Mouse (Mus musculus): ENCODE measurements around the gene Elavl4.

Elavl4 gene

DNA sequence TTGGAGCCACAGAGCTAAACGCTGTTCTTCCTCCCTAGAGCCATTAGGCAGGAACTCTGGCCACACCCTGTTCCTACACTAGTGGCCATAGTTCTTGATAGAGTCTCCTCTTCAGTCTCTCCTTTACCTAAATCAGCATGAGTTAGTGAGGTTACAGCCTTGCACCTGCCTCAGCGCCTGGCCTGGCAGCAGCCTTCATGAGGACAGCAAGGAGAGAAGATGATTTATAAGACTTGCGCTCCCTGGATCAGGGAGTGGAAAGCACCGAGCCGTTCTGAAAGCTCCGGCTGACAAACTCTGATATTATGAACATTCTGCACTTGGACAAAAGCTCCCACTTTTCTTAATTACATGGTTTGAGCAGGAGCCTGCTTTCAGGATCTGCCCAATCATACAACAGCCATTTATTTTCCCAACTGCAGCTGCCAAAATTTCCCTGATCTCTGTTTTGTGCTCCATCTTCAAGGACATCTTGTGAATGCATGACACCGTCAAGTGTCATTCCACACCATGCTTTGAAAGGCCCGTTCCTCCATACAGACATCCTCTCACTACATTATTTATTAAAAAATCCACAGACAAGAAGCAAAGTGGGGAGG is 87.3 kb downstream of the Elavl4 start:
- DNase-seq: no peak

DNA sequence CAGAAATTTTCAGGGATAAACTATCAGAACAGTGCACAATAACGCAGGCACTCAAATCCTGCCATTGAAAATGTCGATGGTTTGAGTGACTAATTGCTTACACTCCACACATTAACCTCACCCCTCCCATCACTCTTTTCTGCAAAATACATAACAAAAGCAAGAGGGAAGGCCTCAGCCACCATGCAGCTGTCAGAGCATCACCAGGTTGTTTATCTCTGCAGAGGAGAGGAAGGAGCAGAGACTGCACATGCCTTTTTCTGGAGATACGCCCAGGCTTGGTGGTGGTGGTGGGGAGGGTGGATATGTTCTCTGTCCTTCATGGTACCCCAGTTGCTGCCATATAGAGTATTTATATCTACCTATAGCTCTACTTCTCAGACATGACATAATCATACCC is 94.3 kb downstream of the Elavl4 start:
- no peak for DNase-seq

GRCm38 (mm10) chr4:110255617-110256016 is 96.1 kb downstream of the Elavl4 start:
- DNase-seq: no peak

GRCm38 (mm10) chr4:110250055-110250454 is 101.7 kb downstream of the Elavl4 start:
- no peak for DNase-seq

- DNase-seq: no peak
Measured at GRCm38 (mm10) chr4:110242879-110243278, 108.8 kb downstream of the Elavl4 start.

- no peak for DNase-seq
Measured at GRCm38 (mm10) chr4:110234554-110234953, 117.2 kb downstream of the Elavl4 start.

DNA sequence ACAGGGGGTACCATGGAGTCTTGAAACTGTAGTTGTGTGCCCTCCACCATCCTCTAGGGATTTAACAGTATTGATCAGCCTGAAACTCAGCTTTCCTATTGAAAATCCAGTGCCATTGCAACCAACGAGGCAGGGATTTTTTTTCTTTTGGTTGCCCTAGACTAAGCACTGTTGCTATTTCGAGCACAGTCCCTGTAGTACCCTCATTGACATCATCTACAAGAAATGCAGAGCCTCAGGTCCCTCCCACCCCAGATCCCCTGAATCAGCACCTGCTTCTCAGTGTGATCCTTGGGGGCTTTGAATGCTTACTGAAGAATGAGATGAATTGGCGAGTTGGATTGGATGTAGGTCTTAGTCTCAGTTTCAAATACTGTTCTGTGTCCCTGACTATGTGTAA is 119.4 kb downstream of the Elavl4 start:
- DNase-seq: no peak

GRCm38 (mm10) chr4:110231799-110232198 is 119.9 kb downstream of the Elavl4 start:
- DNase-seq: no peak

GRCm38 (mm10) chr4:110229652-110230051 is 122.1 kb downstream of the Elavl4 start:
- no peak for DNase-seq

- no peak for DNase-seq
Measured at GRCm38 (mm10) chr4:110229238-110229637, 122.5 kb downstream of the Elavl4 start.

DNA sequence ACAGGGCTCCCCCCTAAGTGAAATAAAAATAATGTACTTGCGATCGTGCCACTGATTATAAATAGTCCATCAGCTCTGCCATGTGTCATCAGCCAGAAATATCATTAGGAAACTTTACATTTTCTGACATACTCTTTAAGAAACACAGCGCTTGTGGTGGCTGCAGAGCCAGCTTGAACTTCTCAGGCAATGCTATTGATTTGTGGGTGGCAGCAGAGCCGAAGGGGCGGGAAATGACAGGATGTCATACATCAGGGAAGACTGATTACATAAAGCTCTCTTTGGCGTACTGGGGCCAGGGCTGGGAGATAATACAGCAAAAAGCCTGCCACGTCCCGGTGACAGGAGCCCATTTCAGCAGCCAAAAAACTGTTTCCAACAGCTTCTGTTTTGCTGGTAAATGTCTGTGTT is 124.1 kb downstream of the Elavl4 start:
- DNase-seq: no peak

DNA sequence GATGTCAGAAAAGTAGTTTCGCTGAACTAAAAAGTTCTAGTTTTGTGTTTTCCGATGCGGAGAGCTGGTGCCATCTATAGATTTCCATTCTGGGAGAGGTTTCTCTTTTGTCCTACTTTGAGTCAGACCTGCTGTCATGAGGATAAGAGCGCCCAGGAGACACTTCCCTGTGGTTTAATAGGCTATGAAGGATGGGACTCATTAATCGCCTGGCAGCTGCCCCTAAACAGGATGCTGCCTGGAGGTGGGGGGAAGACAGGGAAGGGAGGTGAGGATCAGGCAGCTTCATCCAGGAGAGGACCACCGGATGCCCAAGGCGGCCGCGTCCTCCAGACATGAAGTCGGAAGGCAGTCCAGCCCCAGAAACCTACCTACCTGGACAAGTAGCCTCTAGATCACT is 126.2 kb downstream of the Elavl4 start:
- no peak for DNase-seq

DNA sequence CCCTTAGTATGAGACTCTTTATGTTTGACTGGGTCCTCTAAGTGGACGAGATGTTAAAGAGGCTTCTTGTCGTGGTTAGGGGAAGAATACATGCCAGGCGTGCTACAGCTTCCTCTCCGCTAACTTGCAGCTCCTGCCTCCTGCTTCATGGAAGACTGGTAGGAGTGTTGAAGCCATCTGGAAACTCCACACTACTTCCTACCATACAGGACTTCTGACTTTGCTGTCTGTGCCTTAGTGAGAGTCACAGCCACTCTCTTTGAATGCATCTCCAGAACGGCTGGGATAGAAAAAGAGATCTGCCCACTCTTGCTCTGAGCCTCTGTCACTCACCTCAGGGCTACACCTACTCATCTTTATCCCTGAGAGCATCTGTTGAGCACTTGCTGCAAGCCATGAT is 132.9 kb downstream of the Elavl4 start:
- no peak for DNase-seq

DNA sequence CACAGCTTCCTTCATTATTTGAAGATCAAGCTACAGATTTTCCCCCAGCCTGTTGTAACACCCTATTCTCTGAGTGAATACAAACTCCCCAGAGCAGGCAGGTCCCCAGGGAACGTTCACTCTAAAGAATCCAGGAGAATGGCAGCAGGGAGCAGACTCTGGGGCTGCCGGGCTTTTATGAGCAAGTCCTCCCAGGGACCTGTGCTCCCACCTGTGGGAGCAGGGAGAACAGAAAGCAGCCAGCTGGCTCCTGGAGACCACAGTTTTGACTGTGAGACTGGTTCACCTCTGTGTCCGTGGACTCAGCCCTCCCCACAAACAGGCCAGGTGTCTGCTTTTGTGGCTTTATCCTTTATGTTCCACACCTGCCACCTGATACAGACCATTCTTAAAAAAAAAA is 134.2 kb downstream of the Elavl4 start:
- no peak for DNase-seq

DNA sequence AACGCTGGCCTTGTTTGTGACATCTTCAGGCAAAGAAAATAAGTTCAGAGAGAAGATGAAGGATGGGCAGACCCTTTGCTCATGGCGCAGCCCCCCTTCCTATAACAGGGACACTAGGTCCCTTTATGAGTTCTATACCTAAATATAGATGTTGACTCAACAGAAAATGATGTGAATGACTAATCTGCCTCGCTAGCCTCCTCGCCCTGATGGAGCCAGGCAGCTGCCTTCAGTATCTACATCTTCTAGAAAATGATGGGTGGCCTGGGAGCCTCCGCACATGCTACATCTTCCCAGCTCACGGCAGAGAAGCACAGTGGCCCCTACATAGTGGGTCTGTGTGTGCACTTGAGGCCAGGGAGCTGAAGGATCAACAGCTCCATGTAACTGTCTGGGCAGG is 137.2 kb downstream of the Elavl4 start:
- DNase-seq: no peak

- no peak for DNase-seq
Measured at GRCm38 (mm10) chr4:110213666-110214065, 138.0 kb downstream of the Elavl4 start.

GRCm38 (mm10) chr4:110210246-110210645 is 141.5 kb downstream of the Elavl4 start:
- DNase-seq: no peak

- no peak for DNase-seq
Measured at GRCm38 (mm10) chr4:110209613-110210012, 142.1 kb downstream of the Elavl4 start.

GRCm38 (mm10) chr4:110201680-110202079 is 150.0 kb downstream of the Elavl4 start:
- DNase-seq: no peak

- no peak for DNase-seq
Measured at GRCm38 (mm10) chr4:110199897-110200296, 151.8 kb downstream of the Elavl4 start.

GRCm38 (mm10) chr4:110198600-110198999 is 153.1 kb downstream of the Elavl4 start:
- no peak for DNase-seq

GRCm38 (mm10) chr4:110177263-110177662 is 174.4 kb downstream of the Elavl4 start:
- DNase-seq: no peak

- DNase-seq: no peak
Measured at GRCm38 (mm10) chr4:110172028-110172427, 179.7 kb downstream of the Elavl4 start.

DNA sequence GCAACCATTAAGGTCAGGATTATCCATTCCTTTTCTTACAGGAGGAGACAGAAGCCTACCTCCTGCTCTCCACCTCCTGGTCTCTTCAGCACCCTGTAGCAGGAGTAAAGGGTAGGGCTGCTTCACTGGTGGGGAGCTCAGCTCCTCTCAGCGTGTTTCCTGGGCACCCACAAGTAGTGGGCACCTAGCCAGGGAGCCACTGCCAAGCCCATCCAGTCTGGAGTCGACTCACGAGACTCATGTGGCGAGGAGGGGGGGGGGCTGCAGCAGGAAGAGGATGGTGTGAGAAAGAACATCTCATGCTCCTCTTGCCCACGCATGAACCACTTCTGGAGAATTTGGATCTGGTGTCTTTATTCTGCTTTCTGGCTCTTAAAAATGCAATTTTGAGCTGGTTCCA is 186.5 kb downstream of the Elavl4 start:
- DNase-seq: no peak

DNA sequence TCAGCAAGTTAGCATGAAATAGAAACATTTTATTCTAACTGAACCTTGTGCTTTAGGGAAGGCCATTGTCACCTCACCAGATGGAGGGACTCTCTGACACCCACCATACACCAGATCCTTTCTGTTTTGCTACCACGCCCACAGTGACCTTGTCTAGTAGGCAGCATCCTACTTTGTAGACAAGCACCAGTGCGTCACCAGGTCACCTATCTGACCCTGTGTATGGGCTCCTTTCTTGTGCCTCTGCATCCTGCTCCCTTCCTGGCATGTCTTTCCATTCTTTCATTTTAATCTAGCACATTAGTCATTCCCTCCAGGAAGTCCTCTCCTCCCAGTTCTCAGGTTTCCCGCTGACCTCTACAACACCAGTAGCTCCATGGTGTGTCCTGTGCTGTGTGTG is 190.1 kb downstream of the Elavl4 start:
- no peak for DNase-seq

Data from lung, postnatal 36 days (tissue).